Mouse (Mus musculus): ENCODE results near the gene Znfx1.

- TF ChIP-seq CTCF (IDR thresholded peaks at IDR 0.05), result no peak
- no peak for TF ChIP-seq EP300 (IDR thresholded peaks at IDR 0.05; ENCODE audit: insufficient read depth, low read depth, low read length)
- TF ChIP-seq POLR2A (IDR thresholded peaks at IDR 0.05; ENCODE audit: insufficient read depth, low read depth, low read length), result no peak
Observed at GRCm38 (mm10) chr2:167076759-167077158, 13.9 kb upstream of the Znfx1 start.

Data from heart, adult 2 months (tissue).